Mouse (Mus musculus): ENCODE results near the gene Ddx43.

- no peak for TF ChIP-seq CTCF (IDR thresholded peaks at IDR 0.05; ENCODE audit: low read depth)
- TF ChIP-seq EP300 (IDR thresholded peaks at IDR 0.05; ENCODE audit: low read depth): no peak
These were observed 32.2 kb upstream of the Ddx43 start for GRCm38 (mm10) chr9:78363374-78363773.
